Mouse (Mus musculus): ENCODE results near the gene Fam83g. TPM values are rescaled to one million over a fixed set of nuclear protein-coding genes. Genes with fewer than 3 reads are reported as not detected.

The Fam83g gene
- polyA plus RNA-seq, 2 experiments: 3.9 to 4.4 TPM

- Histone ChIP-seq H3K4me1 (replicated peaks; ENCODE audit: control insufficient read depth in 2 of 2, insufficient read depth in 2 of 2, low read length in 1 of 2) (no peaks in the 10 kb centered on the region), H3K4me2 (ENCODE audit: low read depth) (no peak overlapping the region), H3K27ac (no peak overlapping the region), H3K36me3 (replicated peaks; ENCODE audit: control insufficient read depth, insufficient read depth, low read depth) (no peaks in the 10 kb centered on the region), H3K9me3 (ENCODE audit: control insufficient read depth, low read length) (no peaks in the 10 kb centered on the region), H3K4me3 (ENCODE audit: insufficient read depth in 1 of 2, low read depth in 2 of 2, low read length in 2 of 2) (no peak overlapping the region), H3K9ac (replicated peaks) (no peak overlapping the region), H3K27me3 (ENCODE audit: control insufficient read depth, insufficient read depth, low read length) (no peaks in the 10 kb centered on the region)
- ATAC-seq (ENCODE audit: insufficient read depth): no peak
- no peak for DNase-seq (ENCODE audit: low read depth in 3 of 3, low spot score in 3 of 3)
- no peak for TF ChIP-seq EP300 (IDR thresholded peaks at IDR 0.05; ENCODE audit: low read depth)
- WGBS (ENCODE audit: insufficient replicate concordance): 78% methylated on average over 3 of the region's 3 CpGs
Observed at GRCm38 (mm10) chr11:61658360-61658922, 25.4 kb upstream of the Fam83g start.

- WGBS (ENCODE audit: insufficient replicate concordance): 49% methylated on average over 4 of the region's 4 CpGs
- Histone ChIP-seq H3K27ac (no peak overlapping the region), H3K4me1 (replicated peaks; ENCODE audit: control insufficient read depth in 2 of 2, insufficient read depth in 2 of 2, low read length in 1 of 2) (no peaks in the 10 kb centered on the region), H3K9ac (replicated peaks) (no peak overlapping the region), H3K4me2 (ENCODE audit: low read depth) (no peak overlapping the region), H3K27me3 (ENCODE audit: control insufficient read depth, insufficient read depth, low read length) (no peaks in the 10 kb centered on the region), H3K36me3 (replicated peaks; ENCODE audit: control insufficient read depth, insufficient read depth, low read depth) (no peaks in the 10 kb centered on the region), H3K9me3 (ENCODE audit: control insufficient read depth, low read length) (no peaks in the 10 kb centered on the region), H3K4me3 (ENCODE audit: insufficient read depth in 1 of 2, low read depth in 2 of 2, low read length in 2 of 2) (no peak overlapping the region)
- no peak for ATAC-seq (ENCODE audit: insufficient read depth)
- no peak for DNase-seq (ENCODE audit: low read depth in 3 of 3, low spot score in 3 of 3)
- no peak for TF ChIP-seq CTCF (IDR thresholded peaks at IDR 0.05; ENCODE audit: low read depth)
- TF ChIP-seq EP300 (IDR thresholded peaks at IDR 0.05; ENCODE audit: low read depth): no peak
Observed at GRCm38 (mm10) chr11:61659011-61659858, 24.7 kb upstream of the Fam83g start.

DNA sequence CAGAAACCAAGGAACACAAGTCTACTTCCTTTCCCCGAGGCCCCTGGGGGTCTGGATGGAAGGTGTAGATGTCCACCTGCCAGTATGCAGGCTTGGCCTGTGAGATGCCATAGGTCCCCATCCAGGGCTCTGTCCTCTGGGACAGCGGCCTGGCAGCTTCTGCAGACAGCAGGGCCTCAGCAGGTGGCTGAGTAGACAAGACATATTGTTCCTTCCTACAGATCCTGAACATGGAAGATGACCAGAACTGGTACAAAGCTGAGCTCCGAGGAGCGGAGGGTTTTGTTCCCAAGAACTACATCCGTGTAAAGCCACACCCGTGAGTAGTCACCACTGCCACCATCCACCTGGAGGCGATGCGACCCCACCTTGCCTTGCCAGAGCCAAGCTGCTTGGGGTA is 23.9 kb upstream of the Fam83g start:
- no peak overlapping the region for H3K27ac ChIP-seq
- no peak for ATAC-seq (ENCODE audit: insufficient read depth)
- H3K4me1 ChIP-seq (replicated peaks; ENCODE audit: control insufficient read depth in 2 of 2, insufficient read depth in 2 of 2, low read length in 1 of 2): no peaks in the 10 kb centered on the region
- DNase-seq (ENCODE audit: low read depth in 3 of 3, low spot score in 3 of 3): no peak
- no peaks in the 10 kb centered on the region for H3K36me3 ChIP-seq (replicated peaks; ENCODE audit: control insufficient read depth, insufficient read depth, low read depth)
- H3K9me3 ChIP-seq (ENCODE audit: control insufficient read depth, low read length): no peaks in the 10 kb centered on the region
- TF ChIP-seq CTCF (IDR thresholded peaks at IDR 0.05; ENCODE audit: low read depth) (no peak), EP300 (IDR thresholded peaks at IDR 0.05; ENCODE audit: low read depth) (no peak)
- H3K9ac ChIP-seq (replicated peaks): no peak overlapping the region
- H3K27me3 ChIP-seq (ENCODE audit: control insufficient read depth, insufficient read depth, low read length): no peaks in the 10 kb centered on the region
- H3K4me2 ChIP-seq (ENCODE audit: low read depth): no peak overlapping the region
- H3K4me3 ChIP-seq (ENCODE audit: insufficient read depth in 1 of 2, low read depth in 2 of 2, low read length in 2 of 2): no peak overlapping the region
- WGBS (ENCODE audit: insufficient replicate concordance): 74% methylated on average over 8 of the region's 8 CpGs

DNA sequence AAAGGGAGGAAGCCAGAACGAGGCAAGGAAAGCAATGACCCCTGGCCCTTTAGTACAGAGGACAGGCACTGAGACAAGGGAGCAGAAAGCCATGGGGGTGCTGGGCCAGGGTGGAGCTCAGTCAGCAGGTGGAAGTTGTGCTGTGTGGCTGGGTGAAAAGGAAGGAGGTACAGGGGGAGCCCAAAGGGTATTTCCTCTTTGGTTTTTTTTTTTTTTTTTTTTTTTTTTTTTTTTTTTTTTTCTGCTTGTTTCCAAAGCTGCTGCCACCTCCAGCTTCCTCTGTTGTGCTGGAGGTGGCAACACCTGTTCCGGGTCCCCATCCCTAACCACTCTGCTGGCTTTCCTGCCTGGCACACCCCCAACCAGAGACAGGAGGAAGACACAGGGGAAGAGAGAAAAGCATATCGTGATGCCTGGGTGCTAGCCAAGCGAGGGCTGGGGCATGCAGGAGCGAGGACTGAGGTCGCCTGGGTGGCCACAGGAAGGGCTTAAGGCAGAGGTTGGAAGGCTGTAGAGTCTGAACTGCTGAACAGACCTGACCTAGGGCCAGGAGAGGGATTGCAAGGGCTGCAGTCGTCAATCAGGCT is 23.0 kb upstream of the Fam83g start:
- Histone ChIP-seq H3K4me1 (replicated peaks; ENCODE audit: control insufficient read depth in 2 of 2, insufficient read depth in 2 of 2, low read length in 1 of 2) (no peaks in the 10 kb centered on the region), H3K4me2 (ENCODE audit: low read depth) (no peak overlapping the region), H3K27me3 (ENCODE audit: control insufficient read depth, insufficient read depth, low read length) (no peaks in the 10 kb centered on the region), H3K27ac (no peak overlapping the region), H3K36me3 (replicated peaks; ENCODE audit: control insufficient read depth, insufficient read depth, low read depth) (no peaks in the 10 kb centered on the region), H3K9ac (replicated peaks) (no peak overlapping the region), H3K4me3 (ENCODE audit: insufficient read depth in 1 of 2, low read depth in 2 of 2, low read length in 2 of 2) (no peak overlapping the region), H3K9me3 (ENCODE audit: control insufficient read depth, low read length) (no peaks in the 10 kb centered on the region)
- ATAC-seq (ENCODE audit: insufficient read depth): no peak
- WGBS (ENCODE audit: insufficient replicate concordance): 43% methylated on average over 7 of the region's 7 CpGs
- no peak for DNase-seq (ENCODE audit: low read depth in 3 of 3, low spot score in 3 of 3)
- TF ChIP-seq EP300 (IDR thresholded peaks at IDR 0.05; ENCODE audit: low read depth) (no peak), CTCF (IDR thresholded peaks at IDR 0.05; ENCODE audit: low read depth) (no peak)

DNA sequence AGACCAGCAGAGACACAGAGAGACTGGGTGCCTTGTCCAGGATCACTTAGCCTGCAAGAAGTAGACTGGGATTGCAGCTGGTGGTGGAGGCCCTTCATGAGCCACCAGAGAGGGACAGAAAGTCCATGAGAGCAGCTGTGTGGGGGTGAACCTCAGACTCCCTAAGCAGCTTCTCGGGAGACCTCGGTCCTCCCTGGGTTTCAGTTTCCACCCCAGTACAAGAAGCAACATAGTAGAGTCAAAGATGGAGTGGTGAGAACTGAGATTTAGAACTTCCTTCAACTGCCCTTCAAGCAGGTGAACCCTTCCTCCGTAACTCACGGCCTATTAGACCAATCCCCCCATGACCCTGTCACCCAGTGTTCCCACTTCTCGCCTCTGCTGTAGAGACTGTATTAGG is 21.7 kb upstream of the Fam83g start:
- TF ChIP-seq CTCF (IDR thresholded peaks at IDR 0.05; ENCODE audit: low read depth) (no peak), EP300 (IDR thresholded peaks at IDR 0.05; ENCODE audit: low read depth) (no peak)
- DNase-seq (ENCODE audit: low read depth in 3 of 3, low spot score in 3 of 3) (no peak), ATAC-seq (ENCODE audit: insufficient read depth) (no peak)
- Histone ChIP-seq H3K4me1 (replicated peaks; ENCODE audit: control insufficient read depth in 2 of 2, insufficient read depth in 2 of 2, low read length in 1 of 2) (no peaks in the 10 kb centered on the region), H3K4me3 (ENCODE audit: insufficient read depth in 1 of 2, low read depth in 2 of 2, low read length in 2 of 2) (no peak overlapping the region), H3K4me2 (ENCODE audit: low read depth) (no peak overlapping the region), H3K27ac (no peak overlapping the region), H3K9ac (replicated peaks) (no peak overlapping the region), H3K9me3 (ENCODE audit: control insufficient read depth, low read length) (no peaks in the 10 kb centered on the region), H3K36me3 (replicated peaks; ENCODE audit: control insufficient read depth, insufficient read depth, low read depth) (no peaks in the 10 kb centered on the region), H3K27me3 (ENCODE audit: control insufficient read depth, insufficient read depth, low read length) (no peaks in the 10 kb centered on the region)
- WGBS (ENCODE audit: insufficient replicate concordance): 63% methylated on average over 5 of the region's 5 CpGs
